Mouse (Mus musculus): ENCODE measurements around the gene Pars2. TPM values are rescaled to one million over a fixed set of nuclear protein-coding genes. Genes with fewer than 3 reads are reported as not detected.

Pars2 gene
- polyA plus RNA-seq, 1 experiment = 4.7 TPM

- Histone ChIP-seq H3K27me3 (ENCODE audit: control insufficient read depth, insufficient read depth, insufficient read length) (peaks cover 28% of the 10 kb centered on the region), H3K4me3 (no peak overlapping the region), H3ac (ENCODE audit: control insufficient read depth, insufficient read length) (no peak overlapping the region), H3K4me2 (ENCODE audit: low read depth) (no peak overlapping the region), H3K79me2 (ENCODE audit: control insufficient read depth, insufficient read depth) (no peaks in the 10 kb centered on the region), H3K36me3 (ENCODE audit: control insufficient read depth, insufficient read depth) (no peaks in the 10 kb centered on the region)
- no peak for TF ChIP-seq E2F4 (IDR thresholded peaks at IDR 0.05; ENCODE audit: insufficient read depth)
- no peak for TF ChIP-seq CEBPB (IDR thresholded peaks at IDR 0.05; ENCODE audit: insufficient read depth, poor library complexity, severe bottlenecking)
- no peak for TF ChIP-seq POLR2A (IDR thresholded peaks at IDR 0.05; ENCODE audit: insufficient read length, low read depth)
- no peak for TF ChIP-seq REST (IDR thresholded peaks at IDR 0.05; ENCODE audit: insufficient read depth, insufficient read length)
- no peak for TF ChIP-seq TCF12 (IDR thresholded peaks at IDR 0.05; ENCODE audit: insufficient read depth, poor library complexity, severe bottlenecking)
- TF ChIP-seq MAX (IDR thresholded peaks at IDR 0.05; ENCODE audit: low read depth) = no peak
- no peak for TF ChIP-seq USF1 (IDR thresholded peaks at IDR 0.05; ENCODE audit: low read depth)
- no peak for TF ChIP-seq MYOD1 (IDR thresholded peaks at IDR 0.05; ENCODE audit: control insufficient read depth in 1 of 3, insufficient read length in 2 of 3, low read depth in 2 of 3)
- no peak for TF ChIP-seq MYOG (IDR thresholded peaks at IDR 0.05; ENCODE audit: control insufficient read depth in 1 of 3, insufficient read depth in 1 of 3, insufficient read length in 2 of 3, low read depth in 2 of 3)
- no peak for TF ChIP-seq SRF (IDR thresholded peaks at IDR 0.05; ENCODE audit: control insufficient read depth, insufficient read length, low read depth)
- TF ChIP-seq TCF3 (IDR thresholded peaks at IDR 0.05; ENCODE audit: insufficient read length, low read depth) = no peak
- no peak for TF ChIP-seq POLR2AphosphoS2 (IDR thresholded peaks at IDR 0.05; ENCODE audit: insufficient read length, low read depth)
Observed at GRCm38 (mm10) chr4:106627809-106628208, 23.1 kb upstream of the Pars2 start.

GRCm38 (mm10) chr4:106628650-106629360 lies 22.1 kb upstream of the Pars2 start:
- Histone ChIP-seq H3K36me3 (ENCODE audit: control insufficient read depth, insufficient read depth) (no peaks in the 10 kb centered on the region), H3K4me3 (no peak overlapping the region), H3K27me3 (ENCODE audit: control insufficient read depth, insufficient read depth, insufficient read length) (peaks cover 26% of the 10 kb centered on the region), H3K4me2 (ENCODE audit: low read depth) (no peak overlapping the region), H3ac (ENCODE audit: control insufficient read depth, insufficient read length) (no peak overlapping the region), H3K79me2 (ENCODE audit: control insufficient read depth, insufficient read depth) (no peaks in the 10 kb centered on the region)
- TF ChIP-seq POLR2AphosphoS2 (IDR thresholded peaks at IDR 0.05; ENCODE audit: insufficient read length, low read depth) (no peak), E2F4 (IDR thresholded peaks at IDR 0.05; ENCODE audit: insufficient read depth) (no peak), MYOG (IDR thresholded peaks at IDR 0.05; ENCODE audit: control insufficient read depth in 1 of 3, insufficient read depth in 1 of 3, insufficient read length in 2 of 3, low read depth in 2 of 3) (no peak), SRF (IDR thresholded peaks at IDR 0.05; ENCODE audit: control insufficient read depth, insufficient read length, low read depth) (no peak)

- H3K4me3 ChIP-seq = no peak overlapping the region
- peaks cover 22% of the 10 kb centered on the region for H3K27me3 ChIP-seq (ENCODE audit: control insufficient read depth, insufficient read depth, insufficient read length)
- no peak for TF ChIP-seq CEBPB (IDR thresholded peaks at IDR 0.05; ENCODE audit: insufficient read depth, poor library complexity, severe bottlenecking)
- TF ChIP-seq MYOD1 (IDR thresholded peaks at IDR 0.05; ENCODE audit: control insufficient read depth in 1 of 3, insufficient read length in 2 of 3, low read depth in 2 of 3) = no peak
- TF ChIP-seq POLR2A (IDR thresholded peaks at IDR 0.05; ENCODE audit: insufficient read length, low read depth) = no peak
- TF ChIP-seq MYOG (IDR thresholded peaks at IDR 0.05; ENCODE audit: control insufficient read depth in 1 of 3, insufficient read depth in 1 of 3, insufficient read length in 2 of 3, low read depth in 2 of 3) = no peak
- TF ChIP-seq POLR2AphosphoS2 (IDR thresholded peaks at IDR 0.05; ENCODE audit: insufficient read length, low read depth) = no peak
- TF ChIP-seq TCF3 (IDR thresholded peaks at IDR 0.05; ENCODE audit: insufficient read length, low read depth) = no peak
- no peak for TF ChIP-seq REST (IDR thresholded peaks at IDR 0.05; ENCODE audit: insufficient read depth, insufficient read length)
- no peak for TF ChIP-seq USF1 (IDR thresholded peaks at IDR 0.05; ENCODE audit: low read depth)
- TF ChIP-seq E2F4 (IDR thresholded peaks at IDR 0.05; ENCODE audit: insufficient read depth) = no peak
- TF ChIP-seq MAX (IDR thresholded peaks at IDR 0.05; ENCODE audit: low read depth) = no peak
- no peak for TF ChIP-seq TCF12 (IDR thresholded peaks at IDR 0.05; ENCODE audit: insufficient read depth, poor library complexity, severe bottlenecking)
- TF ChIP-seq SRF (IDR thresholded peaks at IDR 0.05; ENCODE audit: control insufficient read depth, insufficient read length, low read depth) = no peak
- no peaks in the 10 kb centered on the region for H3K79me2 ChIP-seq (ENCODE audit: control insufficient read depth, insufficient read depth)
- no peaks in the 10 kb centered on the region for H3K36me3 ChIP-seq (ENCODE audit: control insufficient read depth, insufficient read depth)
- no peak overlapping the region for H3K4me2 ChIP-seq (ENCODE audit: low read depth)
- no peak overlapping the region for H3ac ChIP-seq (ENCODE audit: control insufficient read depth, insufficient read length)
Observed at GRCm38 (mm10) chr4:106629374-106629773, 21.5 kb upstream of the Pars2 start.

GRCm38 (mm10) chr4:106630333-106631220 lies 20.3 kb upstream of the Pars2 start:
- no peak overlapping the region for H3K4me2 ChIP-seq (ENCODE audit: low read depth)
- H3ac ChIP-seq (ENCODE audit: control insufficient read depth, insufficient read length) = no peak overlapping the region
- no peak overlapping the region for H3K4me3 ChIP-seq
- no peak for TF ChIP-seq MYOG (IDR thresholded peaks at IDR 0.05; ENCODE audit: control insufficient read depth in 1 of 3, insufficient read depth in 1 of 3, insufficient read length in 2 of 3, low read depth in 2 of 3)
- no peak for TF ChIP-seq POLR2AphosphoS2 (IDR thresholded peaks at IDR 0.05; ENCODE audit: insufficient read length, low read depth)
- no peak for TF ChIP-seq REST (IDR thresholded peaks at IDR 0.05; ENCODE audit: insufficient read depth, insufficient read length)
- TF ChIP-seq USF1 (IDR thresholded peaks at IDR 0.05; ENCODE audit: low read depth) = no peak
- TF ChIP-seq SRF (IDR thresholded peaks at IDR 0.05; ENCODE audit: control insufficient read depth, insufficient read length, low read depth) = no peak
- TF ChIP-seq MYOD1 (IDR thresholded peaks at IDR 0.05; ENCODE audit: control insufficient read depth in 1 of 3, insufficient read length in 2 of 3, low read depth in 2 of 3) = no peak
- TF ChIP-seq CEBPB (IDR thresholded peaks at IDR 0.05; ENCODE audit: insufficient read depth, poor library complexity, severe bottlenecking) = no peak
- TF ChIP-seq MAX (IDR thresholded peaks at IDR 0.05; ENCODE audit: low read depth) = no peak
- no peak for TF ChIP-seq TCF12 (IDR thresholded peaks at IDR 0.05; ENCODE audit: insufficient read depth, poor library complexity, severe bottlenecking)
- no peak for TF ChIP-seq POLR2A (IDR thresholded peaks at IDR 0.05; ENCODE audit: insufficient read length, low read depth)
- no peak for TF ChIP-seq TCF3 (IDR thresholded peaks at IDR 0.05; ENCODE audit: insufficient read length, low read depth)
- H3K79me2 ChIP-seq (ENCODE audit: control insufficient read depth, insufficient read depth) = no peaks in the 10 kb centered on the region
- no peaks in the 10 kb centered on the region for H3K36me3 ChIP-seq (ENCODE audit: control insufficient read depth, insufficient read depth)
- peaks cover 29% of the 10 kb centered on the region for H3K27me3 ChIP-seq (ENCODE audit: control insufficient read depth, insufficient read depth, insufficient read length)
